Mouse (Mus musculus): Measurements from ENCODE around the gene Cnih1. TPM values are rescaled to one million over a fixed set of nuclear protein-coding genes. Genes with fewer than 3 reads are reported as not detected.
A peak's percentile ranks its signal among the peaks of the same experiment; 100 is the strongest.
"Not testable (repeated sequence)": the region's sequence is repeated elsewhere in the genome, so short reads cannot be mapped to it uniquely, and the experiment has no call there.

Gene Cnih1
- polyA plus RNA-seq, 1 experiment from 2014 or later: 95.7 TPM

DNA sequence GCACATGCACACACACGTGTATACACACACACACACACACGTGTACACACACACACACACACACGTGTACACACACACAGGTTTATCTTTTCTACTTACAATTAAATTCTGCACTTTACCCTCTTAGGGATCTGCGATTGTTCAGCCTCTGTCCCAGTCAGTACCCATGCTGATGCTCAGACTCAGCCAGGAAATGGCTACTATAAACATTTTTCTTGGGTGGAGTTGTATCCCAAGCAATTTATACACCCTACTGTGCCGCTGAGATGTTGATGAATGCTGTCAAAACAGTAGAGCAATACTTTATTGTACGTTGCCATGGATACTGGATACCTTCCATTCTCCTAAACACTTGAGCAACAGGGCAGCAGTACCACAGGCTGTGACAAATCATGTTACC lies 18.2 kb downstream of the Cnih1 start:
- no peaks in the 10 kb centered on the region for H3K79me2 ChIP-seq (ENCODE audit: inconsistent target)
- no peak overlapping the region for H3K4me3 ChIP-seq (ENCODE audit: inconsistent target)
- WGBS (ENCODE audit: missing documents): 92% methylated on average over 6 of the region's 6 CpGs
- no peak overlapping the region for H3K27ac ChIP-seq
- peaks cover 21% of the 10 kb centered on the region for H3K36me3 ChIP-seq (ENCODE audit: inconsistent target)

DNA sequence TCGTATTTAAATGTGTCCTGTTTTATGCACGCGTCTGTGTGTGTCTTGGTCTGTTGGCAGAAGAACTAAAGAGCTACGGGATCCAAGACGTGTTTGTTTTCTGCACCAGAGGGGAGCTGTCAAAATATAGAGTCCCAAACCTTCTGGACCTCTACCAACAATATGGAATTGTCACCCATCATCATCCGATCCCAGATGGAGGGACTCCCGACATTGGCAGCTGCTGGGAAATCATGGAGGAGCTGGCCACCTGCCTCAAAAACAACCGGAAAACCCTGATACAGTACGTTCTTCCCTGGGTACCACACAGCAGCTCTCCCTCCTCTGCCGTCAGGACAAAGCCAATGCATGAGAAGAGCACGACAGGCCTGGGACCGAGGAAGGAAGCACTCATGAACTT lies 21.1 kb downstream of the Cnih1 start:
- peaks cover 17% of the 10 kb centered on the region for H3K36me3 ChIP-seq (ENCODE audit: inconsistent target)
- WGBS (ENCODE audit: missing documents): 89% methylated on average over 12 of the region's 12 CpGs
- no peaks in the 10 kb centered on the region for H3K79me2 ChIP-seq (ENCODE audit: inconsistent target)
- H3K4me3 ChIP-seq (ENCODE audit: inconsistent target): no peak overlapping the region
- no peak overlapping the region for H3K27ac ChIP-seq

- 31% methylated on average over 6 of the region's 6 CpGs for WGBS (ENCODE audit: missing documents)
- H3K4me3 ChIP-seq (ENCODE audit: inconsistent target): peak overlapping the region; percentile 83
- H3K36me3 ChIP-seq (ENCODE audit: inconsistent target): no peaks in the 10 kb centered on the region
- H3K27ac ChIP-seq: peak overlapping the region; percentile 46
- peaks cover 4% of the 10 kb centered on the region; the same call in 1 of the 2 replicates for H3K79me2 ChIP-seq (ENCODE audit: inconsistent target)
These were observed 27.0 kb downstream of the Cnih1 start for GRCm38 (mm10) chr14:46761186-46761585.

DNA sequence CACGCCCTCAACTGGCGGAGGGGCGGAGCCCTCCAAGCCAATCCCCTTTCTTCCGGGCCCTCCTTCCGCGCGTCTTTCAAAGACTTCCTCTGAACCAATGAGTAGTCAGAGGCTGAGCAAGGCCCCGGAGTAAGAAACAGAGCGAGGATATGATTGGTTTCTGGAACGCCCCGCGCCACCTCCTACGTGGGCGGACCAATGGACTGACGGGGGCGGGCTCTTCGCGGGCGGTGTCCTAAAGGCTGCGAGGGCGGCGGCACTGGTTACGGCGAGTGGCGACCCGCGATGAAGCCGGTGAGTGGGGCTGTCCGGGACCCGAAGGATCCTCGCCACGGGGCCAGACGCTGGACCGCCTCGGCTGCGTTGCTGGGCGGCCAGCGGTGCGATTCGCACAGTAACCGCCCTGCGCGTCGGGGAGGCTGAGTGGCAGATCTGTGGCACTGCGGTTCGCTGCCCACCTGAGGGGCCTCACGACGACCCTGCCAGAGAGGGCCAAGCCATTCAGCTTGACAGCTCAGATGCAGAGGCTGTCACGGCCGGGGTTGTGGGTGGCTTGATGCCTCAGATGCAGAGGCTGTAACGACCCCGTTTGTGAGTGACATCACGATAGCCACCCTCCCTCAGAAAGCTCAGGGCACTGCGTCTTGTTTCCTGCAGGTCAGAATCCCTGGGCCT lies 27.7 kb downstream of the Cnih1 start, which contains the start of gene Cdkn3:
TSS of gene Cdkn3 (plus strand) at position 187 of the 675 bp plus-strand sequence.
- under 1% methylated on average over 54 of the region's 54 CpGs for WGBS (ENCODE audit: missing documents)
- no peaks in the 10 kb centered on the region for H3K36me3 ChIP-seq (ENCODE audit: inconsistent target)
- H3K27ac ChIP-seq: peak within 1 kb of the TSS; percentile 46
- H3K4me3 ChIP-seq (ENCODE audit: inconsistent target): peak within 1 kb of the TSS; percentile 83
- H3K79me2 ChIP-seq (ENCODE audit: inconsistent target): peaks cover 4% of the 10 kb centered on the region; the same call in 1 of the 2 replicates

DNA sequence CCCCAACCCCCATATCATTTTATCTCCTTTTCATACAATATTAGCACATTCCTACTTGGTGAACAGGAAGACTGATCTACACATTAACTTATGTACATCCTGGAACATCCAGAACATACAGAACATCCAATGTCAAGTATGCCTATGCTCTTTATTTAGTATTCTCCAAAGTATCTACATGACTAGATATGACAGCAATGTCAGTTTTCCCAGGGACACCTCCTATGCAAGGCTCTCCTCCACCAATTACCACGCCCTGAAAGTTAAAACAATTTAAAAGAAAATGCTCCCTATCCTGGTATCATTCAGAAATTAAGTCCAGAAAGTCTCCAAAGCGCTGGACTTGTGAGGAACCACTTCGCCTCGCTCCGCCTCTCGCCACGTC lies 28.2 kb downstream of the Cnih1 start:
- Histone ChIP-seq H3K4me3 (ENCODE audit: inconsistent target) (no peak overlapping the region; the same call in 1 of the 2 replicates), H3K79me2 (ENCODE audit: inconsistent target) (peaks cover 4% of the 10 kb centered on the region; the same call in 1 of the 2 replicates), H3K36me3 (ENCODE audit: inconsistent target) (no peaks in the 10 kb centered on the region), H3K27ac (no peak overlapping the region)
- WGBS (ENCODE audit: missing documents): 0% methylated on average over 7 of the region's 7 CpGs

- no peak overlapping the region for H3K4me3 ChIP-seq (ENCODE audit: inconsistent target)
- H3K27ac ChIP-seq: no peak overlapping the region
- H3K79me2 ChIP-seq (ENCODE audit: inconsistent target): peaks cover 4% of the 10 kb centered on the region; the same call in 1 of the 2 replicates
- WGBS (ENCODE audit: missing documents): 89% methylated on average over 9 of the region's 9 CpGs
- no peaks in the 10 kb centered on the region for H3K36me3 ChIP-seq (ENCODE audit: inconsistent target)
These were observed 30.5 kb downstream of the Cnih1 start for GRCm38 (mm10) chr14:46757736-46758135.

GRCm38 (mm10) chr14:46755851-46756250 lies 32.4 kb downstream of the Cnih1 start:
- 92% methylated on average over 8 of the region's 8 CpGs for WGBS (ENCODE audit: missing documents)
- H3K79me2 ChIP-seq (ENCODE audit: inconsistent target): peaks cover 1% of the 10 kb centered on the region; the same call in 1 of the 2 replicates
- no peak overlapping the region for H3K27ac ChIP-seq
- no peak overlapping the region for H3K4me3 ChIP-seq (ENCODE audit: inconsistent target)
- no peaks in the 10 kb centered on the region for H3K36me3 ChIP-seq (ENCODE audit: inconsistent target)

DNA sequence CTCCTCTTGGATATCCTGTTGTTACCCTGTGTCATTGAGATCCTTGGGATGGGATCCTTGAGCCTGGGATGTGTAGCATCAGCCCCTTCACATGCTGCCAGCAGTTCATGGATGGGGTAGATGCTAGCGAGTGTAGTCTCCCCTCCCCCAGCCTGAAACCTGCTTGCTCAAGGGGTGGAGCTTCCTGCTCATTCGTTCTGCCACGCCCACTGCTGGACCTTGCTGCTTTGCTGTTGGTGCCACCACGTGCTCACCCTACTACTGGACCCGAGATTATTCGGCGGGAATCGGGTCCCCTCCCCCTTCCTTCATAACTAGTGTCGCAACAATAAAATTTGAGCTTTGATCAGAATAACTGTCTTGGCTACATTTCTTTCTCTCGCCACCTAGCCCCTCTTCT lies 33.8 kb downstream of the Cnih1 start:
- 39% methylated on average over 4 of the region's 10 CpGs for WGBS (ENCODE audit: missing documents)

GRCm38 (mm10) chr14:46745413-46745812 lies 42.8 kb downstream of the Cnih1 start:
- H3K36me3 ChIP-seq (ENCODE audit: inconsistent target): no peaks in the 10 kb centered on the region
- no peak overlapping the region for H3K4me3 ChIP-seq (ENCODE audit: inconsistent target)
- no peaks in the 10 kb centered on the region for H3K79me2 ChIP-seq (ENCODE audit: inconsistent target)
- H3K27ac ChIP-seq: no peak overlapping the region
- 95% methylated on average over 8 of the region's 8 CpGs for WGBS (ENCODE audit: missing documents)

More for the DNA sequence above, 33.8 kb downstream of the Cnih1 start:
- H3K36me3 ChIP-seq (ENCODE audit: inconsistent target); H3K27ac ChIP-seq; H3K4me3 ChIP-seq (ENCODE audit: inconsistent target); H3K79me2 ChIP-seq (ENCODE audit: inconsistent target): not testable (repeated sequence)

DNA sequence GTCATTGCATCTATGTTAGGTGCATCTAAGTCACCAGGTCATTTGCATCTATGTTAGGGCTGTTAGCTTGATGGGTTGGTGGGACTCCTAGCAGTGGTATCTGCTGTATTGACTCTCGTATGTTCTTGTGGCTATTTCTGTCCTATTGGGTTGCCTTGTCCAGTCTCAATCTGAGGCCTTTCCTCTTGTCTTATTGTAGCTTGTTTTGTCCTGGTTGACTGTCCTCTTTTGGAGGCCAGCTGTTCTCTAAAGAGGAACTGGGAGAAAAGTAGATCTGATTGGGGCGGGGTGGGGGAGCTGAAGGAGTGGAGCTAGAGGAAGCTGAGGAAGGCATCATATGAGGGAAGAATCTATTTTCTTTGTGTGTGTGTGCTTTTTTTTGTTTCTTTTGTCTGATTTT lies 45.5 kb downstream of the Cnih1 start:
- no peaks in the 10 kb centered on the region for H3K79me2 ChIP-seq (ENCODE audit: inconsistent target)
- no peak overlapping the region for H3K27ac ChIP-seq
- H3K4me3 ChIP-seq (ENCODE audit: inconsistent target): no peak overlapping the region
- H3K36me3 ChIP-seq (ENCODE audit: inconsistent target): no peaks in the 10 kb centered on the region
- 51% methylated on average over 2 of the region's 2 CpGs for WGBS (ENCODE audit: missing documents)

- H3K4me3 ChIP-seq (ENCODE audit: inconsistent target); H3K36me3 ChIP-seq (ENCODE audit: inconsistent target); H3K79me2 ChIP-seq (ENCODE audit: inconsistent target); H3K27ac ChIP-seq: not testable (repeated sequence)
These were observed 50.9 kb downstream of the Cnih1 start for GRCm38 (mm10) chr14:46737346-46737745.

DNA sequence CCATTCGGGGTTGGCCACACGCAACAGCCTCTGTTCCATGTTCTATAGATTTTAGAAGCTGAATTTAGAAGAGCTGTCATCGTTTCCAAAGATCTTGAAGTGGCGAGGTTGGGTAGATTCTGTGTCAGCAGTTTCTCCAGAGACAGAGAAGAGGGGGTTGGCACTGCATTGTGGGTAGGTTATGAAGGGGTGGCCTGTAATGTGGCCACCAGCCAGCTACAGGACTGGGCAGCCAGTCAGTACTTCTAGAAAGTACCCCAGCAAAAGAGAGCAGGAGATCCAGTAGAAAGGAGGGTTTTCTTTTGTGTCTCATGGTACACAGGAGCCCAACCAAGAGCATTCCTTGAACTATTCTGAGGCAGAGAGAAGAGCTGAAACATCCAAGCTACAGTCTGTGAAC lies 51.8 kb downstream of the Cnih1 start:
- H3K36me3 ChIP-seq (ENCODE audit: inconsistent target): no peaks in the 10 kb centered on the region
- H3K27ac ChIP-seq: no peak overlapping the region
- H3K79me2 ChIP-seq (ENCODE audit: inconsistent target): no peaks in the 10 kb centered on the region
- 90% methylated on average over 4 of the region's 4 CpGs for WGBS (ENCODE audit: missing documents)
- no peak overlapping the region for H3K4me3 ChIP-seq (ENCODE audit: inconsistent target)

DNA sequence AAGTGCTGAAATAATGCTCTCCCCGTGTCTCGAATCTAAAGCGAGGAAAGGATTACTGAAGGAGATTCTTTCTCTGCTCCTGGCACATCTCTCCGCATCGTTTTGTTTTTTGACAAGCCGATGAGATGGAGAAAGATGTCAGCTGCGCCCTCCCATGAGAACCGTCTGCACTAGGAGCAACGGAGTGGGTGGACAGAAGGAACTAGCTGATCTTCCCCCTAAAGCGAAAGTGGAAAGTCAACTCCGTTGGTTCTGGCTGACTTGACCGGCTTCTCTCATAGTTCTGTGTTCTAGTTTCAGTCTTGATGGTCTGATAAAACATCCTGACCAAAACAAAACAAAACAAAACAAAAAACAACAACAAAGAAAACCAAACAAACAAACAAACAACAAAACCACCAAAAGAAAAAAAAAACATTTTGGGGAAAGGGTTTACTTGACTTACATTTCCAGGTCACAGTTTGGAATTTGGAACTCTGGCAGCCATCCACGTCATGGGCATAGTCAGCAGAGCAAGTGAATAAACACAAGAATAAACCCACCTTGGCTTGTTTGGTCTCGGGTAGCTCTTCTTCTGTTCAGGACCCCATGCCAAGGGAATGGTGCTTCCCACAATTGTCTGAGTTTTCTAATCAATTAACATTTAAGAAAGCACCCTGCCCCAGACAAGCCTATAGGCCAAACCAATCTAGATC lies 53.3 kb downstream of the Cnih1 start:
- Histone ChIP-seq H3K36me3 (ENCODE audit: inconsistent target) (no peaks in the 10 kb centered on the region), H3K79me2 (ENCODE audit: inconsistent target) (no peaks in the 10 kb centered on the region), H3K27ac (no peak overlapping the region), H3K4me3 (ENCODE audit: inconsistent target) (no peak overlapping the region)
- WGBS (ENCODE audit: missing documents): 86% methylated on average over 14 of the region's 14 CpGs

- H3K4me3 ChIP-seq (ENCODE audit: inconsistent target): no peak overlapping the region
- no peak overlapping the region for H3K27ac ChIP-seq
- no peaks in the 10 kb centered on the region for H3K79me2 ChIP-seq (ENCODE audit: inconsistent target)
- WGBS (ENCODE audit: missing documents): 81% methylated on average over 3 of the region's 5 CpGs
- H3K36me3 ChIP-seq (ENCODE audit: inconsistent target): no peaks in the 10 kb centered on the region
These were observed 53.9 kb downstream of the Cnih1 start for GRCm38 (mm10) chr14:46734262-46734661.

DNA sequence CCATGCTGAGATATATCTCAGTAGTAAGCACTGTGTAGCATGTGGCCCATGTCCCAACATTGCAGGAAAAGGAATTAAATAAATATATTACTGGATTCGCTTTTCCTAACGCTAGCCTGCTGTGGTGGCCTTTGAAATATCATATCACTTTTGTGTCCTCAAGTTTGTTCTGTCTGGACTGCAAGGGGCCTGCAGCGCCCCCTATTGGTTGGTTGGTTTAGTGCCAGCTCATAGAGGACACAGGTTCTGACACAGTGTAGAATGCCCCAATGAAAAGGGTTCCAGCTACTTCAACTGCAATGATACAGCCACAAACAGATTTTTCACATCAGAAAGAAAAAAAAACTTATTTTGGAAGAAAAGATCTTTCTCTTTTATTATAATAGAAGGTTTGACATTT lies 62.5 kb downstream of the Cnih1 start:
- 62% methylated on average over 3 of the region's 3 CpGs for WGBS (ENCODE audit: missing documents)
- no peaks in the 10 kb centered on the region for H3K79me2 ChIP-seq (ENCODE audit: inconsistent target)
- H3K36me3 ChIP-seq (ENCODE audit: inconsistent target): no peaks in the 10 kb centered on the region
- H3K4me3 ChIP-seq (ENCODE audit: inconsistent target): no peak overlapping the region
- H3K27ac ChIP-seq: no peak overlapping the region
